9 mouse cellular contexts compared by ENCODE assay signal in genomic region chr1:78215749-78216508, GRCm38 (mm10). TPM values are rescaled to one million over a fixed set of nuclear protein-coding genes. Genes with fewer than 3 reads are reported as not detected.
DNase-seq lines count a peak whose midpoint lies in the region; ATAC-seq lines count a peak whose summit lies in the region.
"Had no signal": no experiment of that assay in that cellular context is flagged by ENCODE, and none has a peak within 500 bp of the region (broad histone marks: within the 10 kb centered on the region; RNA-seq: fewer than 3 reads in every experiment).

No protein-coding gene starts in this region.

- no peaks in the 10 kb centered on the region for H3K36me3 ChIP-seq in heart, embryonic 14.5 days (ENCODE audit: control insufficient read depth, insufficient read depth, low read length)
- H3K36me3 ChIP-seq in limb, embryonic 13.5 days: no peaks in the 10 kb centered on the region

- H3K4me3 ChIP-seq in heart, embryonic 14.5 days (ENCODE audit: control insufficient read depth in 1 of 2, insufficient read depth in 1 of 2, low read depth in 1 of 2, low read length in 2 of 2): peak overlapping the region; percentile 61 to 63
- H3K4me3 ChIP-seq in limb, embryonic 13.5 days: peak overlapping the region; percentile 65

- WGBS in heart, embryonic 14.5 days: under 1% methylated on average over 36 of the region's 36 CpGs
- WGBS in limb, embryonic 13.5 days: under 1% methylated on average over 36 of the region's 36 CpGs

- H3K9me3 ChIP-seq in heart, embryonic 14.5 days (ENCODE audit: control insufficient read depth, low read length): no peaks in the 10 kb centered on the region
- no peaks in the 10 kb centered on the region for H3K9me3 ChIP-seq in limb, embryonic 13.5 days

- no peak overlapping the region for H3K27ac ChIP-seq in heart, embryonic 14.5 days (replicated peaks in 1 of 2; ENCODE audit: control insufficient read depth in 1 of 2, insufficient read depth in 1 of 2, low read depth in 2 of 2, low read length in 2 of 2)
- H3K27ac ChIP-seq in limb, embryonic 13.5 days: no peak overlapping the region
- H3K27ac ChIP-seq: macrophage had no signal

- ATAC-seq in heart, embryonic 14.5 days (ENCODE audit: insufficient number of reproducible peaks, insufficient read depth, low FRiP score, low read depth): no peak
- peak; percentile 52; the same call in 1 of the 2 replicates for ATAC-seq in limb, embryonic 13.5 days (ENCODE audit: low FRiP score, low read depth)
- ATAC-seq in monocyte, adult 5-6 weeks (replicated peaks; ENCODE audit: insufficient number of reproducible peaks, low FRiP score, low TSS enrichment, poor library complexity, severe bottlenecking): no peak

- DNase-seq in kidney, adult 9 months: peak; percentile 26
- DNase-seq in kidney, adult 18-20 months: no peak
- peak; percentile 40 for DNase-seq in cerebellum, adult 9-10 months
- peak; percentile 67 for DNase-seq in retina, embryonic 14.5 days (ENCODE audit: low spot score)
- DNase-seq in layer of hippocampus, adult 18-20 months (ENCODE audit: low spot score in 2 of 2): no peak

- H3K27me3 ChIP-seq in heart, embryonic 14.5 days (ENCODE audit: control insufficient read depth, insufficient read depth, low read length): peaks cover 98% of the 10 kb centered on the region
- peaks cover 100% of the 10 kb centered on the region for H3K27me3 ChIP-seq in limb, embryonic 13.5 days

- H3K4me1 ChIP-seq in heart, embryonic 14.5 days (ENCODE audit: control insufficient read depth in 2 of 2, insufficient read depth in 2 of 2, low read length in 2 of 2): peaks cover 5 to 18% of the 10 kb centered on the region in 2 experiments; a peak in 3 of 4 replicates
- peaks cover 24% of the 10 kb centered on the region for H3K4me1 ChIP-seq in limb, embryonic 13.5 days

- H3K4me2 ChIP-seq in heart, embryonic 14.5 days (ENCODE audit: low read length): peak overlapping the region; percentile 97
- peak overlapping the region; percentile 95 for H3K4me2 ChIP-seq in limb, embryonic 13.5 days (replicated peaks)

- no peak overlapping the region for H3K9ac ChIP-seq in heart, embryonic 14.5 days (ENCODE audit: low read length)
- peak overlapping the region; percentile 72 for H3K9ac ChIP-seq in limb, embryonic 13.5 days

RNA-seq across cellular contexts. Expression of gene Pax3, which starts 19.0 kb away (rescaled TPM):
- polyA plus RNA-seq in heart, embryonic 14.5 days (2014; fragmentation: Nextera tagmentation; extraction: Ambion mirVana): 0.08 TPM in 2 replicates
- 0.95 and 1.1 TPM in 2 replicates for polyA plus RNA-seq in limb, embryonic 13.5 days (2015; fragmentation: Nextera tagmentation; extraction: Ambion mirVana)
- not detected in 3 replicates for total RNA-seq in monocyte, adult 5-6 weeks (2017)
- total RNA-seq in layer of hippocampus, adult 18-20 months (2021): not detected
- polyA plus RNA-seq: macrophage had no signal

Comparison
In these comparisons a context has a peak if more than half of its experiments do, and no peak if none do; other contexts are left out.
1. DNase-seq: peak in kidney, adult 9 months (single experiment), cerebellum, adult 9-10 months (single experiment) and retina, embryonic 14.5 days (single experiment); none in kidney, adult 18-20 months (single experiment) and layer of hippocampus, adult 18-20 months (0 of 2).